Mouse (Mus musculus): ENCODE measurements around the gene Shc2.

DNA sequence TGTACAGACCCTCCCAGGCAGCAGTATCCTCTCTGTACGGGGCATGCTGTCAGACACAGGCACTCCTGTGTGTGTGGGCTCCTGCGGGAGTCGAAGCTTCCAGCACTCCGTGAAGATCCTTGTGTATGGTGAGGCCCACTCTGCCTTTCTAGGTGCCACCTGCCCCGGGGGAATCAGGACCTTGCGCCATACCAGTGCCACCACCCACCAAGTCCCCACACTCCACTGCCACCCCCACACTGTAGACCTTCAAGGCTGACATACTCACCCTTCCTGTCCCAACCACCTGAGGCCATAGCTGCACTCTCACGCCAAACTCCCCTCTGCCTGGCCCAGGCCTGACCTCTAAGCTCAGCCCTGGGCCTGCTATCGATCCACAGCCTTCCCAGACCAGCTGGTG lies 27.3 kb upstream of the Shc2 start:
- TF ChIP-seq EP300 (IDR thresholded peaks at IDR 0.05; ENCODE audit: low read depth in 1 of 2, low read length in 2 of 2) = no peak
- TF ChIP-seq CTCF (IDR thresholded peaks at IDR 0.05 in 2 of 3, conservative IDR thresholded peaks at IDR 0.05 in 1 of 3; ENCODE audit: control insufficient read depth in 1 of 3, insufficient read depth in 1 of 3, low read depth in 2 of 3, low read length in 3 of 3, poor library complexity in 1 of 3, severe bottlenecking in 1 of 3) = no peak
- TF ChIP-seq ZNF384 (IDR thresholded peaks at IDR 0.05; ENCODE audit: low read depth, low read length) = no peak
- no peak for TF ChIP-seq TBP (IDR thresholded peaks at IDR 0.05; ENCODE audit: low read depth, low read length)
- TF ChIP-seq GABPA (IDR thresholded peaks at IDR 0.05; ENCODE audit: low read depth, low read length) = no peak
- no peak for TF ChIP-seq POLR2A (IDR thresholded peaks at IDR 0.05; ENCODE audit: control insufficient read depth in 1 of 2, insufficient read depth in 1 of 2, low read depth in 1 of 2, low read length in 2 of 2, poor library complexity in 1 of 2)
- no peak for TF ChIP-seq MAZ (IDR thresholded peaks at IDR 0.05; ENCODE audit: low read depth, low read length)
- TF ChIP-seq POLR2AphosphoS5 (IDR thresholded peaks at IDR 0.05; ENCODE audit: borderline replicate concordance, low read depth, low read length) = no peak
- no peak for TF ChIP-seq USF2 (IDR thresholded peaks at IDR 0.05; ENCODE audit: borderline replicate concordance in 1 of 2, insufficient read depth in 1 of 2, low read depth in 1 of 2, low read length in 2 of 2)
- no peak for TF ChIP-seq UBTF (IDR thresholded peaks at IDR 0.05; ENCODE audit: borderline replicate concordance, insufficient read depth, low read depth, low read length)
- no peak for TF ChIP-seq MAX (IDR thresholded peaks at IDR 0.05; ENCODE audit: low read length)
- no peak for TF ChIP-seq JUND (IDR thresholded peaks at IDR 0.05; ENCODE audit: low read depth, low read length)
- no peak for TF ChIP-seq TAL1 (IDR thresholded peaks at IDR 0.05; ENCODE audit: low read length)
- TF ChIP-seq MEF2A (IDR thresholded peaks at IDR 0.05; ENCODE audit: extremely low read depth, insufficient replicate concordance, low read depth, low read length, poor library complexity, severe bottlenecking) = no peak
